Mouse (Mus musculus): Measurements from ENCODE around the gene Enox1.

- no peak for TF ChIP-seq HCFC1 (IDR thresholded peaks at IDR 0.05; ENCODE audit: borderline replicate concordance, insufficient read depth, low read length)
- TF ChIP-seq MAFK (IDR thresholded peaks at IDR 0.05; ENCODE audit: insufficient read depth, low read depth, low read length): no peak
Observed at GRCm38 (mm10) chr14:77275607-77276006, 119.0 kb downstream of the Enox1 start.
